Mouse (Mus musculus): Measurements from ENCODE around the gene Aim2. TPM values are rescaled to one million over a fixed set of nuclear protein-coding genes. Genes with fewer than 3 reads are reported as not detected.

Aim2 gene
- polyA plus RNA-seq, 1 experiment: 5.9 TPM

DNA sequence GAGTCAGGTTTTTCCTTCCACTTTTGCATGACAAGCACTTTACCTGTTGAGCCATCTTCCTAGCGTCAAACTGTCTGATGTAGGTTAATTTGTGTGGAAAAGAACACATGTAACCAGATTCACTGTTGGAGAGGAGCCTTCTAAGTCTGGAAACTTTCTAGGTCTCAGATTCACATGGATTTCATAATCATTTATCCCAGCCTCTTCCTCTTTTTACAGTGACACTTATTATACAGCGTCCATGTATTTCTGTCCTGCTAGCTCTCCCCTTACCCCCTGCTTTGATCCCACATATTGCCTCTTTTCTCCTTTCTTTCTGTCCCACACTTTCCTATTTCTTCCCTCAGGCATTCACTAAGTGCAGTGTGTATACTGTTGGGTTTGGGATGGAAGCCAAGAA is 75.7 kb downstream of the Aim2 start:
- no peak overlapping the region for H3K4me3 ChIP-seq (ENCODE audit: insufficient read depth, poor library complexity, severe bottlenecking)
- no peak overlapping the region for H3ac ChIP-seq (ENCODE audit: control insufficient read depth, insufficient read length, low read depth)
- H3K27me3 ChIP-seq (ENCODE audit: control insufficient read depth, insufficient read depth, insufficient read length): no peaks in the 10 kb centered on the region
- peaks cover 53% of the 10 kb centered on the region for H3K79me3 ChIP-seq (ENCODE audit: low read depth)
- no peaks in the 10 kb centered on the region for H3K36me3 ChIP-seq (ENCODE audit: control insufficient read depth, insufficient read depth)
- TF ChIP-seq MAX (IDR thresholded peaks at IDR 0.05) (no peak), FOSL1 (IDR thresholded peaks at IDR 0.05; ENCODE audit: insufficient read depth, low read length, poor library complexity, severe bottlenecking) (no peak), CEBPB (IDR thresholded peaks at IDR 0.05; ENCODE audit: low read depth) (no peak), MYOD1 (IDR thresholded peaks at IDR 0.05; ENCODE audit: control insufficient read depth, insufficient read length, low read depth) (no peak), USF1 (IDR thresholded peaks at IDR 0.05; ENCODE audit: low read depth) (no peak), MYOG (IDR thresholded peaks at IDR 0.05; ENCODE audit: control insufficient read depth, extremely low read depth, insufficient read length) (no peak), CTCF (IDR thresholded peaks at IDR 0.05; ENCODE audit: control insufficient read depth, insufficient read depth, insufficient read length) (no peak)
- peaks cover 84% of the 10 kb centered on the region for H3K79me2 ChIP-seq (ENCODE audit: control insufficient read depth, insufficient read depth)

DNA sequence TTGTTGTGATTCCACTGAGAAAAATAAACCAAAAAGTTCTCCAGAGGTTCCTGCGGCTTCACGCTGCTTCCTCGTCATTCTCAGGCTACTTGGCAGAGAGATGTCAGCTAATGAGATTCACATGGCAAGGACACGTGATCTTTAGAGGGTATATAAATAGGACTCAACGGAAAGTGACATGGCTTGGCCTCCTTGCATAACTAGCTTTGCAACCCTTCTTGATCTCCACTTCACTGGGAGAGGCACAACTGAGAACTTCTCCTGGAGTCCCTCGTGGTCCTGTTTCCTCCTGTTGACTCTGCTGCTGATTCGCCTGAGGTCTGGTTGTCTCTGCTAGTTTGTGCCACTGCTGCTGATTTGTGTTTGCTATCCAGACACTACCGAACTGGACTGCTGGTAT is 76.7 kb downstream of the Aim2 start:
- H3K79me2 ChIP-seq (ENCODE audit: control insufficient read depth, insufficient read depth): peaks cover 84% of the 10 kb centered on the region
- no peak overlapping the region for H3ac ChIP-seq (ENCODE audit: control insufficient read depth, insufficient read length, low read depth)
- TF ChIP-seq USF1 (IDR thresholded peaks at IDR 0.05; ENCODE audit: low read depth): no peak
- TF ChIP-seq FOSL1 (IDR thresholded peaks at IDR 0.05; ENCODE audit: insufficient read depth, low read length, poor library complexity, severe bottlenecking): no peak
- no peak for TF ChIP-seq MYOG (IDR thresholded peaks at IDR 0.05; ENCODE audit: control insufficient read depth, extremely low read depth, insufficient read length)
- TF ChIP-seq CEBPB (IDR thresholded peaks at IDR 0.05; ENCODE audit: low read depth): no peak
- no peak for TF ChIP-seq CTCF (IDR thresholded peaks at IDR 0.05; ENCODE audit: control insufficient read depth, insufficient read depth, insufficient read length)
- TF ChIP-seq MYOD1 (IDR thresholded peaks at IDR 0.05; ENCODE audit: control insufficient read depth, insufficient read length, low read depth): no peak
- TF ChIP-seq MAX (IDR thresholded peaks at IDR 0.05): no peak
- H3K4me3 ChIP-seq (ENCODE audit: insufficient read depth, poor library complexity, severe bottlenecking): no peak overlapping the region
- H3K27me3 ChIP-seq (ENCODE audit: control insufficient read depth, insufficient read depth, insufficient read length): no peaks in the 10 kb centered on the region
- H3K36me3 ChIP-seq (ENCODE audit: control insufficient read depth, insufficient read depth): no peaks in the 10 kb centered on the region
- H3K79me3 ChIP-seq (ENCODE audit: low read depth): peaks cover 52% of the 10 kb centered on the region

DNA sequence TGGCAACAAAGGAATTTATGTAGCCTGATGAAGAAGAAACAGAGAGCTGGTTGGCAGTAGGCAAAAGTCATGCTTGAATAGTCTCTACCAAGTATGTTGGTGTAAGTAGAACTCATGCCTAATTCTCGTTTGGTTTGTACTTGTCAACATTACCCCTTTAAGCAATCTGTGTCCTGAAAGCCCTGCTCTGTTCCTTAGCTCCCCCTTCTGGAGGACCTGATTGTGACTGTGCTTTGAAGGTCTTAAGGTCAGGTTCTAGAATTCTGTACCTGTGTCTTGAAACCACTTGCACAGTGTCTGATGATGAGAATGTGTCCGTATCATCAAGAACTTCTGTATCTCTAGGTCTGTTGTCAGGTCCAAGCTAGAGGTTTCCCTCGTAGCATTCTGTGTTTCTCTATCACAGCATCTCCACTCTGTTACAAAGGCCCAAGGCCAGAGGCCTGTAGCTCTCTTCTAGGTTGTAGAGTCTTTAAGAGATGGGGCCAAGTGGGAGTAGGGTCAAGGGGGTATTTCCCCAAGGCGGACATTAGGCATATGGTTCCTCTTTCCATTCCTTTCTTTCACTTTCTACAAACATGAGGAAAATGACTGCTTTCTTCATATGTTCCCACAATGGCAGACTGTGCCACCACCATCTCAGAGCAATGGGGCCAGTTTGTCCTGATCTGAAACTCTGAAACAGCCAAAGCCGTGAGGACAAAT is 79.5 kb downstream of the Aim2 start:
- Histone ChIP-seq H3K27me3 (ENCODE audit: control insufficient read depth, insufficient read depth, insufficient read length) (no peaks in the 10 kb centered on the region), H3ac (ENCODE audit: control insufficient read depth, insufficient read length, low read depth) (no peak overlapping the region), H3K79me2 (ENCODE audit: control insufficient read depth, insufficient read depth) (peaks cover 64% of the 10 kb centered on the region), H3K79me3 (ENCODE audit: low read depth) (peaks cover 34% of the 10 kb centered on the region), H3K4me3 (ENCODE audit: insufficient read depth, poor library complexity, severe bottlenecking) (no peak overlapping the region), H3K36me3 (ENCODE audit: control insufficient read depth, insufficient read depth) (no peaks in the 10 kb centered on the region)
- no peak for TF ChIP-seq MYOG (IDR thresholded peaks at IDR 0.05; ENCODE audit: control insufficient read depth, extremely low read depth, insufficient read length)
- TF ChIP-seq USF1 (IDR thresholded peaks at IDR 0.05; ENCODE audit: low read depth): no peak
- no peak for TF ChIP-seq CEBPB (IDR thresholded peaks at IDR 0.05; ENCODE audit: low read depth)
- TF ChIP-seq MYOD1 (IDR thresholded peaks at IDR 0.05; ENCODE audit: control insufficient read depth, insufficient read length, low read depth): no peak
- TF ChIP-seq MAX (IDR thresholded peaks at IDR 0.05): no peak
- no peak for TF ChIP-seq FOSL1 (IDR thresholded peaks at IDR 0.05; ENCODE audit: insufficient read depth, low read length, poor library complexity, severe bottlenecking)

DNA sequence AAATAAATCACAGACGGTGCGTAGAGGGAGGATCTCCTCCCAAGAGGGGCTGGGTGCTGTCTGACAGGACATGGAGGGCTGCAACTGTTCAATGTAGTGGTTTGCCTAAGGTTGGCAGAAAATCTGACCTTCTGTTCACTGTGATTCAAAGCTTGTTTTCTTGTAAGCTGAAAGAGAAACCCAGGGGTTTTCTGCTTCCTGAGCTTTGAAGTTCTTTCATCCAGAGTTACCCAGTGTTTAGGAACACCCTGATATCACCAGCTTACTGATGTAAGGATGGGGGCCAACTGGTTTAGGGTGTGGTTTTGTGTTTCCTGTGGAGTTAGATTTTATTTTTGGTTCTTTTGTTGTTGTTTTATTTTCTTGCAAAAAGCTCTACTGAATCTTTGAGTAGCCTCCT is 81.7 kb downstream of the Aim2 start:
- H3K27me3 ChIP-seq (ENCODE audit: control insufficient read depth, insufficient read depth, insufficient read length): no peaks in the 10 kb centered on the region
- H3K36me3 ChIP-seq (ENCODE audit: control insufficient read depth, insufficient read depth): no peaks in the 10 kb centered on the region
- peaks cover 23% of the 10 kb centered on the region for H3K79me3 ChIP-seq (ENCODE audit: low read depth)
- no peak for TF ChIP-seq MAX (IDR thresholded peaks at IDR 0.05)
- no peak for TF ChIP-seq MYOG (IDR thresholded peaks at IDR 0.05; ENCODE audit: control insufficient read depth, extremely low read depth, insufficient read length)
- no peak for TF ChIP-seq CEBPB (IDR thresholded peaks at IDR 0.05; ENCODE audit: low read depth)
- no peak for TF ChIP-seq CTCF (IDR thresholded peaks at IDR 0.05; ENCODE audit: control insufficient read depth, insufficient read depth, insufficient read length)
- peaks cover 55% of the 10 kb centered on the region for H3K79me2 ChIP-seq (ENCODE audit: control insufficient read depth, insufficient read depth)
- no peak overlapping the region for H3ac ChIP-seq (ENCODE audit: control insufficient read depth, insufficient read length, low read depth)
- no peak overlapping the region for H3K4me3 ChIP-seq (ENCODE audit: insufficient read depth, poor library complexity, severe bottlenecking)

DNA sequence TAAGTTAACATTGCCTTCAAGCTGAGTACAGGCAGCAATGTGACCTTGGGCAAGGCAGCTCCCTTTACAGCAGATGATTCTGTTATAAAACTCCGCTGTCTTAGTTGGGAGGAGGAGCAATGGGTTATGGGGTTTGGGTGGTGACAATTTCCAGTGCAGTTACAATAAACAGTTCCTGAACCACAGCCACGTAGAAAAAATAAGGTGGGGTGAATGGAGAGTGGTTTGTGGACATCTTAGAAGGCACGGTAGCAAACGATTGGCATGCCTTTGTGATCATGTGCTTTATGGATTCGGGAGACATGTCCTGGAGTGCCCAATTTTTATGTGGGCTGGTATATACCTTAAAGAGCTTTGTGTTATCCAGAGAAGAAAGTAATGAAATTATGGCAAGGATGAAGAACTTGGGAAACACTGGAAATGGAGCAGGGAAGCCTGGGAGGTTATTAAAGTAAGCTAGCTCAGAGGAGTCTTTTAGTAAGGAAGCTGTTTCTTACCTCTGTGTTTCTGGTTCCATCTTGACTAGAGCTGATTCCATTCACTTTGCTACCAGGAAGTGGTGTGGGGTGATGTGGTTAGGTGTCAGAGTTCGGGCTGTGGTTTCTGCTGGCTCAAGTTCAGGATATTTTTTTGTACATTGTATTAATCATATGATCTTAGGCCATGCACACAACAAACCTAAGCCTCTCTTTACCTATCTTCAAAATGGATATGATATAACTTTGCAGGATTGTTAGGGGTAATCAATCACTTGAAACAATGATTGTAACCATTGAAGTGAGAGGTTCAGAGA is 86.7 kb downstream of the Aim2 start:
- Histone ChIP-seq H3K79me3 (ENCODE audit: low read depth) (peaks cover 10% of the 10 kb centered on the region), H3K79me2 (ENCODE audit: control insufficient read depth, insufficient read depth) (peaks cover 23% of the 10 kb centered on the region), H3K36me3 (ENCODE audit: control insufficient read depth, insufficient read depth) (no peaks in the 10 kb centered on the region), H3ac (ENCODE audit: control insufficient read depth, insufficient read length, low read depth) (no peak overlapping the region), H3K27me3 (ENCODE audit: control insufficient read depth, insufficient read depth, insufficient read length) (no peaks in the 10 kb centered on the region), H3K4me3 (ENCODE audit: insufficient read depth, poor library complexity, severe bottlenecking) (no peak overlapping the region)
- TF ChIP-seq MYOG (IDR thresholded peaks at IDR 0.05; ENCODE audit: control insufficient read depth, extremely low read depth, insufficient read length): no peak
- no peak for TF ChIP-seq CEBPB (IDR thresholded peaks at IDR 0.05; ENCODE audit: low read depth)
- TF ChIP-seq CTCF (IDR thresholded peaks at IDR 0.05; ENCODE audit: control insufficient read depth, insufficient read depth, insufficient read length): no peak
- no peak for TF ChIP-seq MAX (IDR thresholded peaks at IDR 0.05)
- TF ChIP-seq FOSL1 (IDR thresholded peaks at IDR 0.05; ENCODE audit: insufficient read depth, low read length, poor library complexity, severe bottlenecking): no peak
- no peak for TF ChIP-seq MYOD1 (IDR thresholded peaks at IDR 0.05; ENCODE audit: control insufficient read depth, insufficient read length, low read depth)
